Mouse (Mus musculus) hindbrain, embryonic 16.5 days (tissue): ENCODE measurements around the gene Gm10974. TPM values are rescaled to one million over a fixed set of nuclear protein-coding genes. Genes with fewer than 3 reads are reported as not detected.
A peak's percentile ranks its signal among the peaks of the same experiment; 100 is the strongest.

Experiments
- ATAC-seq: fragments of 200-750 bp; cut with Nextera tagmentation; 2 replicates; pipeline ENCODE4 v1.8.0; 2017; ENCODE audit warnings: moderate TSS enrichment, moderate library complexity
- H3K27ac ChIP-seq: fragments of 300-500 bp; sonication (generic); 2 replicates; pipeline ENCODE4 v1.5.1; 2014; ENCODE audit warnings: low read depth, mild to moderate bottlenecking, control low read depth, low read length, moderate library complexity
- H3K27me3 ChIP-seq: fragments of 300-500 bp; sonication (generic); replicated peaks from 2 replicates; pipeline ENCODE4 v1.6.1; 2014; ENCODE audit warnings: low read length; ENCODE audit not compliant: control insufficient read depth, insufficient read depth
- H3K36me3 ChIP-seq: fragments of 300-500 bp; sonication (generic); 2 replicates; pipeline ENCODE4 v1.6.1; 2014; ENCODE audit warnings: mild to moderate bottlenecking, low read length, moderate library complexity, mixed read lengths; ENCODE audit not compliant: control insufficient read depth, insufficient read depth
- H3K4me1 ChIP-seq: fragments of 300-500 bp; sonication (generic); 2 replicates; pipeline ENCODE4 v1.6.1; 2014; ENCODE audit warnings: low read depth, low read length; ENCODE audit not compliant: control insufficient read depth, insufficient read depth
- H3K4me2 ChIP-seq: fragments of 300-500 bp; sonication (generic); 2 replicates; pipeline ENCODE4 v1.6.1; 2014; ENCODE audit warnings: mild to moderate bottlenecking, low read length, control low read depth, moderate library complexity
- H3K4me3 ChIP-seq: fragments of 300-500 bp; sonication (generic); 2 replicates; pipeline ENCODE4 v1.5.1; 2014; ENCODE audit warnings: mild to moderate bottlenecking, low read length, control low read depth, moderate library complexity
- H3K9ac ChIP-seq: fragments of 300-500 bp; sonication (generic); 2 replicates; pipeline ENCODE4 v1.6.1; 2014; ENCODE audit warnings: low read depth, mild to moderate bottlenecking, control low read depth, low read length, moderate library complexity
- H3K9me3 ChIP-seq: fragments of 300-500 bp; sonication (generic); 2 replicates; pipeline ENCODE4 v1.6.1; 2014; ENCODE audit warnings: mild to moderate bottlenecking, low read length, moderate library complexity; ENCODE audit not compliant: control insufficient read depth
- WGBS: fragments of 180-500 bp; shearing (Covaris S2); extraction: QIAGEN DNeasy Blood & Tissue Kit; methylation state at CpG from one replicate; pipeline ENCODE4 v1.1.7; 2014; 5-methylcytosine and 5-hydroxymethylcytosine counted together
- polyA plus RNA-seq: library from polyadenylated mRNA; unstranded; fragments of >200 nt; fragmentation: Nextera tagmentation; extraction: Ambion mirVana; gene quantifications from 2 replicates; pipeline ENCODE4 v1.2.1, GENCODE M21; 2015

Gm10974 gene
- not detected in 2 replicates for polyA plus RNA-seq

- H3K4me3 ChIP-seq: no peak within 1 kb of the TSS
- ATAC-seq: no peak
- no peaks in the 10 kb centered on the region for H3K27me3 ChIP-seq
- H3K9ac ChIP-seq: no peak within 1 kb of the TSS
- no peak within 1 kb of the TSS for H3K27ac ChIP-seq
- H3K4me1 ChIP-seq: no peaks in the 10 kb centered on the region
- WGBS: 49% methylated on average over 2 of the region's 2 CpGs
- peaks cover 2% of the 10 kb centered on the region; the same call in 1 of the 2 replicates for H3K9me3 ChIP-seq
- no peaks in the 10 kb centered on the region for H3K36me3 ChIP-seq
- H3K4me2 ChIP-seq: no peak within 1 kb of the TSS
These were observed at the start of gene Gm10974 for GRCm38 (mm10) chr7:66365904-66366303. Gm10974 (plus strand) TSS chr7:66365905.

GRCm38 (mm10) chr7:66318147-66318546, 47.6 kb upstream of the Gm10974 start:
- H3K9me3 ChIP-seq: peaks cover 3% of the 10 kb centered on the region; the same call in 1 of the 2 replicates
- H3K4me3 ChIP-seq: no peak overlapping the region
- H3K4me1 ChIP-seq: peaks cover 7% of the 10 kb centered on the region
- H3K9ac ChIP-seq: no peak overlapping the region
- no peaks in the 10 kb centered on the region for H3K36me3 ChIP-seq
- no peak for ATAC-seq
- H3K4me2 ChIP-seq: no peak overlapping the region
- no peaks in the 10 kb centered on the region for H3K27me3 ChIP-seq
- 83% methylated on average over 6 of the region's 6 CpGs for WGBS
- H3K27ac ChIP-seq: no peak overlapping the region

- no peak overlapping the region for H3K4me2 ChIP-seq
- H3K27me3 ChIP-seq: no peaks in the 10 kb centered on the region
- ATAC-seq: peak; percentile 37; the same call in 1 of the 2 replicates
- WGBS: 42% methylated on average over 5 of the region's 5 CpGs
- H3K9me3 ChIP-seq: no peaks in the 10 kb centered on the region
- H3K4me1 ChIP-seq: peaks cover 7% of the 10 kb centered on the region
- no peaks in the 10 kb centered on the region for H3K36me3 ChIP-seq
- H3K9ac ChIP-seq: no peak overlapping the region
- H3K27ac ChIP-seq: no peak overlapping the region
- H3K4me3 ChIP-seq: no peak overlapping the region
These were observed 44.7 kb upstream of the Gm10974 start for GRCm38 (mm10) chr7:66320996-66321395.

- Histone ChIP-seq H3K4me2 (no peak overlapping the region), H3K36me3 (no peaks in the 10 kb centered on the region), H3K9me3 (no peaks in the 10 kb centered on the region), H3K9ac (no peak overlapping the region), H3K27ac (no peak overlapping the region), H3K27me3 (no peaks in the 10 kb centered on the region), H3K4me3 (no peak overlapping the region), H3K4me1 (peaks cover 7% of the 10 kb centered on the region)
- WGBS: 75% methylated on average over 9 of the region's 9 CpGs
- no peak for ATAC-seq
These were observed 42.3 kb upstream of the Gm10974 start for GRCm38 (mm10) chr7:66323252-66324015.

- Histone ChIP-seq H3K27me3 (no peaks in the 10 kb centered on the region), H3K4me3 (no peak overlapping the region), H3K36me3 (no peaks in the 10 kb centered on the region), H3K27ac (no peak overlapping the region), H3K4me1 (peaks cover 7% of the 10 kb centered on the region), H3K4me2 (no peak overlapping the region), H3K9ac (no peak overlapping the region), H3K9me3 (no peaks in the 10 kb centered on the region)
- 70% methylated on average over 3 of the region's 3 CpGs for WGBS
- ATAC-seq: no peak
These were observed 40.2 kb upstream of the Gm10974 start for GRCm38 (mm10) chr7:66325419-66326053.

- no peaks in the 10 kb centered on the region for H3K36me3 ChIP-seq
- 81% methylated on average over 2 of the region's 2 CpGs for WGBS
- no peaks in the 10 kb centered on the region for H3K4me1 ChIP-seq
- H3K27me3 ChIP-seq: no peaks in the 10 kb centered on the region
- no peak overlapping the region for H3K4me3 ChIP-seq
- H3K27ac ChIP-seq: no peak overlapping the region
- ATAC-seq: no peak
- H3K4me2 ChIP-seq: no peak overlapping the region
- no peaks in the 10 kb centered on the region for H3K9me3 ChIP-seq
- H3K9ac ChIP-seq: no peak overlapping the region
These were observed 38.2 kb upstream of the Gm10974 start for GRCm38 (mm10) chr7:66327516-66327915.

- H3K9me3 ChIP-seq: no peaks in the 10 kb centered on the region
- H3K4me2 ChIP-seq: no peak overlapping the region
- no peaks in the 10 kb centered on the region for H3K4me1 ChIP-seq
- no peaks in the 10 kb centered on the region for H3K27me3 ChIP-seq
- H3K36me3 ChIP-seq: no peaks in the 10 kb centered on the region
- ATAC-seq: no peak
- WGBS: 85% methylated on average over 9 of the region's 9 CpGs
- H3K9ac ChIP-seq: no peak overlapping the region
- no peak overlapping the region for H3K4me3 ChIP-seq
- no peak overlapping the region for H3K27ac ChIP-seq
These were observed 35.1 kb upstream of the Gm10974 start for GRCm38 (mm10) chr7:66330610-66331009.

GRCm38 (mm10) chr7:66332340-66332739, 33.4 kb upstream of the Gm10974 start:
- Histone ChIP-seq H3K27ac (no peak overlapping the region), H3K9me3 (no peaks in the 10 kb centered on the region), H3K4me2 (no peak overlapping the region), H3K9ac (no peak overlapping the region), H3K27me3 (no peaks in the 10 kb centered on the region), H3K36me3 (no peaks in the 10 kb centered on the region), H3K4me1 (no peaks in the 10 kb centered on the region), H3K4me3 (no peak overlapping the region)
- no peak for ATAC-seq
- 88% methylated on average over 8 of the region's 8 CpGs for WGBS

- Histone ChIP-seq H3K27me3 (no peaks in the 10 kb centered on the region), H3K9ac (no peak overlapping the region), H3K4me3 (no peak overlapping the region), H3K4me1 (no peaks in the 10 kb centered on the region), H3K9me3 (no peaks in the 10 kb centered on the region), H3K4me2 (no peak overlapping the region), H3K36me3 (no peaks in the 10 kb centered on the region), H3K27ac (no peak overlapping the region)
- no peak for ATAC-seq
- WGBS: 95% methylated on average over 4 of the region's 4 CpGs
These were observed 31.7 kb upstream of the Gm10974 start for GRCm38 (mm10) chr7:66333906-66334500.
